Mouse (Mus musculus): ENCODE measurements around the gene Zfp706.

DNA sequence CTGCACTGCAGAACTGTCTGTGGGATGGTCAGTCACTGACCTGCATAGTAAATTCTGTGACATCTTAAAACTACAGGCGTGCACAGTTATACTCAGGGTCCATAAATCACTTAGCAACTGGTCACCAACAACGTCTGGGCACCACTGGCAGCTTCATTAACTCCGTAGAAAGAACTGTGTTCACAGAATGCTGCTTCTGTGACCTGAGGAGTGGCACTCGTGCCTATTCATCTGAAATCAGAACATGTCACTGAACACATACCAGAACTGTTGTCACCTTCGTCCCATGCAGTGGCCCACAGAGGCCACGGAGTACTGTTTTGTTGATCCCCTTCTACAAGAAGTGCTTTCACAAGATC, 22.0 kb downstream of the Zfp706 start:
- TF ChIP-seq POLR2A (IDR thresholded peaks at IDR 0.05; ENCODE audit: insufficient read depth, low read length) (no peak), CTCF (IDR thresholded peaks at IDR 0.05; ENCODE audit: low read depth, low read length) (no peak)

Measured in ES-Bruce4 (cell line).